Mouse (Mus musculus) G1E (cell line): ENCODE results near the gene Cnpy1.

Source experiments
- CTCF ChIP-seq: IDR thresholded peaks from 2 replicates; pipeline ENCODE4 v1.5.1; 2012; ENCODE audit warnings: low read depth, low read length, inconsistent platforms, mixed read lengths
- GATA1 ChIP-seq: IDR thresholded peaks from 2 replicates; pipeline ENCODE4 v1.6.1; 2012; ENCODE audit warnings: borderline replicate concordance, low read length, inconsistent platforms, mixed read lengths
- TAL1 ChIP-seq: conservative IDR thresholded peaks from 2 replicates; pipeline ENCODE4 v1.6.1; 2012; ENCODE audit warnings: low read depth, low read length, inconsistent platforms, mixed read lengths

- no peak for TF ChIP-seq CTCF
- no peak for TF ChIP-seq GATA1
- TF ChIP-seq TAL1, result no peak
Observed at GRCm38 (mm10) chr5:28239829-28240228, 5.8 kb downstream of the Cnpy1 start.
